Mouse (Mus musculus) retina, postnatal 1 day (tissue): ENCODE data around the gene Sdhaf3.
A peak's percentile ranks its signal among the peaks of the same experiment; 100 is the strongest.
"Not testable (repeated sequence)": the region's sequence is repeated elsewhere in the genome, so short reads cannot be mapped to it uniquely, and the experiment has no call there.

Experiments used
- DNase-seq: peaks from one replicate; pipeline ENCODE4 v3.0.0-alpha.2; 2012

Sdhaf3 gene

GRCm38 (mm10) chr6:6955764-6956561 is at the start of gene Sdhaf3:
Gene Sdhaf3, plus strand, starts transcription at chr6:6956004.
- DNase-seq = peak; percentile 98

GRCm38 (mm10) chr6:6909586-6909985 is 46.2 kb upstream of the Sdhaf3 start:
- DNase-seq = no peak

- DNase-seq = no peak
These were observed 41.5 kb upstream of the Sdhaf3 start for GRCm38 (mm10) chr6:6914304-6914703.

GRCm38 (mm10) chr6:6914849-6915525 is 40.8 kb upstream of the Sdhaf3 start:
- peak; percentile 67 for DNase-seq

DNA sequence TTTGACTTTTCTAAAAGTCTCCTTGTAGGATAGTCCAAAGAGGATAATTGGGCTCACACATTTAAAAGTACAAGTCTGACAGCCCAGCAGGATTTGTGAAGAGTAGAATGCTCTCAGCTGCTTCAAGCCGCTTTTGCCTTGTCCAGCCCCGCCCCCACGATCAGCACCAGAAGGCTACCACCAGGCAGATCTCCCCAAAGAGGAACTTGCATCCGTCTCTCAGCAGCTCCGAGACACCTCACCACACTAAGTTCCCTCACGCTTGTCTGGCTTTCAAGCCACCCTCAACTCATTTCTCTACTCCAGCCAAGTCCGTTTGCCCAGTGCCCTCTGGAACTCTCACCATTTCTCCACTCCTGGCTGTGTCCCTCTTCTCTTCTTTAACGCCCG is 40.3 kb upstream of the Sdhaf3 start:
- no peak for DNase-seq

DNA sequence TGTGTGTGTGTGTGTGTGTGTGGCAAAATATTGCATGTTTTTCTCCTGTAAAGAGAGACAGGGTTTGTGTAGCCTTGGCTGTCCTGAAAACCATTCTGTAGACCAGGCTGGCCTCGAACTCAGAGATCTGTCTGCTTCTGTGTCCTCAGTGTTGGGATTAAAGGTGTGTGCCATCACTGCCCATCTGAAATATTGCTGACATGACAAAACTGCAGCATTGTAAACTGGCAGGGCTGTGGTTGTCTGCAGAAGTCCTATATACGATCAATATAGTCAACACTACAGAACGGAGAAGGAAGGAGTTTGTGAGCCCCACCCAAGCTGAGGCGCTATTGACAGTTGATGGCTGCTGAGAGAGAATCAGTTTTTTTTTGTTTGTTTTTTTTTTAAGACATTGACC is 38.5 kb upstream of the Sdhaf3 start:
- no peak for DNase-seq

- DNase-seq = no peak
These were observed 30.5 kb upstream of the Sdhaf3 start for GRCm38 (mm10) chr6:6925264-6925663.

GRCm38 (mm10) chr6:6930831-6931230 is 25.0 kb upstream of the Sdhaf3 start:
- no peak for DNase-seq

GRCm38 (mm10) chr6:6931507-6931906 is 24.3 kb upstream of the Sdhaf3 start:
- DNase-seq = no peak

DNA sequence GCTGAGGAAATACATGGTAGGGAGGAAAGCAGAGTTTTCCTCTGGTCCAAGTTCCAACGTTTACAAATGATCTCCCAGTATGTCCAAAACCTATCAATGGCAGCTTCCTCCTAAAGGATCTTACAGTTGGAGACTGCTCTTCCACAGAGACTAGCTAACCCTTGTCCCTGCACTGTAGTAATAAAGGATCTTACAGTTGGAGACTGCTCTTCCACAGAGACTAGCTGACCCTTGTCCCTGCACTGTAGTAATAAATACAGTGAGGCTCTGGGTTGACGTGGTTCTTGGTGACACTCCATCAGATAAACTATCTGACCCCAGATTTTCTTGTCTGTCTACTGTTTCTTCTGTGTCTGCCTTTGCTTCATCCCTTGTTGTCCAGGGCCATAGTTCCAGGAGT is 15.0 kb upstream of the Sdhaf3 start:
- no peak for DNase-seq

GRCm38 (mm10) chr6:6942813-6943212 is 13.0 kb upstream of the Sdhaf3 start:
- DNase-seq = peak; percentile 22

- no peak for DNase-seq
These were observed 8.2 kb upstream of the Sdhaf3 start for GRCm38 (mm10) chr6:6947650-6948049.

- DNase-seq = no peak
These were observed 425 bp upstream of the Sdhaf3 start for GRCm38 (mm10) chr6:6955395-6955763.

- not testable (repeated sequence) for DNase-seq
These were observed 3.4 kb downstream of the Sdhaf3 start for GRCm38 (mm10) chr6:6959234-6959633.

GRCm38 (mm10) chr6:6997226-6997946 is 41.6 kb downstream of the Sdhaf3 start:
- DNase-seq = no peak

DNA sequence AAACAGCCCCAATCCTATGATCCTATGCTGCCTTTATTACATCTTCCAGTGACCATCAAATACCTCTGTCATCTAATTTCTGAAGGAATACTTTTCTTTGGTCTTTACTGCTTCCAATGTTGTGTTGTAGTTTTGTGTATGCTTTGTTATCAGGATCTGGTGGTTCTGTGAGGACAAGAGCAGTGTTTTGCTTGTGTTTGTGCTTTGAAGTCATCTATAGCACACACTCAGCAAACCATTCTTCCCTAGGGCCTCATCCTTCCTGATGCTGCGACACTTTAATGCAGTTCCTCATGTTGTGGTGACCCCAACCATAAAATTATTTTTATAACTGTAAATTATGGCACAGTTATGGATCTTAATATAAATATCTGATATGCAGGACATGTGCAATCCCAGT is 42.2 kb downstream of the Sdhaf3 start:
- no peak for DNase-seq

DNA sequence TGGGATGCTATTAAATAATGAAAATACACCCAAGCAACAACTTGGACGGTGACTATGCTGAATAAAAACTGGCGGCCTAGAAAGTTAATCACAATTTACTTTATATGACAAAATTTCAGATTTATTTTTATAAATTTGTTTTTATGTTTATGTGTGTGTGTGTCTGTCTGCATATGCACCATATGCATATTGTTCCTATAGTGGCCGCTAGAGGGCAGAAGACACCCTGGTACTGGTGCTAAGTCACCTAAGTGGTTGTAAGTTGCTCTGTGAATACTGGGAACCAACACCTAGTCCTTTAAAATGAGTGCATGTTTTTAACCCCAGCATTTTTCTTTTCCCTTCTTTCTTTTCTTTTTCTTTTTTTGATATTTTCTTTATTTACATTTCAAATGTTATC is 43.2 kb downstream of the Sdhaf3 start:
- no peak for DNase-seq

- DNase-seq = peak; percentile 16
These were observed 47.3 kb downstream of the Sdhaf3 start for GRCm38 (mm10) chr6:7003085-7003484.

DNA sequence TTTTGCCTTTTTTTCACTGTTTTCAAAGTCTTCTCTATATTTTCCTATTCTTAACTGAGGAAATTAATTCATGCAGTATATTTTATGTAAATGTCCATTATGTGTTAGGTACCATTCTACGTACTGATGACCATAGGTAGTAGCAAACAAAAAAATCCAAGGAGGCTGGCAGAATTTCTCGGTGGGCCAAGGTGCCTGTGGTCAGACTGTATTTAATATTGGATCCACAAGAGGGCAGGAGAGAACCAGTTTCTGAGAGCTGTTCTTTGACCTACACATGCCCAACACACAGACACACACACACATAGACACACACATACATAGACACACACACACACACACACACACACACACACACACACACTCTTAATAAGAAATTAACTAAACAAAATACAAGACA is 48.2 kb downstream of the Sdhaf3 start:
- DNase-seq = peak; percentile 48

DNA sequence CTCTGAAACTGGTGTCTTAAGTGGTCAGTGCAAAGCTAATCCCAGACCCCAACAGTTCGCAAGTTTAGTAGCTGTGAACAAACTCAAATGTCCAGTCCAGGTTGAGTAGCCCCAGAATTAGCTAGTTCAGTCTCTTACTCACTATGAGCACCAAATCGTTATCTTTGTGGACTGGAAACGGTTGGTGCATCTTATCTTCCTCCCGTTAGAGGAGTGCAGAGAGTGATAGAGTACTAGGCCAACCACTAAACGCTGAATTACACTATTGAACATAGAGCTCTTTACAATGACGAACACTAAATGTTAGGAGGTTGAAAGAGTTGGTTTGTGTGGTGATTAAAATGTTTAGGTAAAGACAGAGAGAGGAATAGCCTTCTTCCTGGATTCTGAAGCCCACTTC is 82.3 kb downstream of the Sdhaf3 start:
- DNase-seq = no peak

GRCm38 (mm10) chr6:7038835-7039234 is 83.0 kb downstream of the Sdhaf3 start:
- DNase-seq = no peak

- DNase-seq = no peak
These were observed 86.1 kb downstream of the Sdhaf3 start for GRCm38 (mm10) chr6:7041912-7042311.

DNA sequence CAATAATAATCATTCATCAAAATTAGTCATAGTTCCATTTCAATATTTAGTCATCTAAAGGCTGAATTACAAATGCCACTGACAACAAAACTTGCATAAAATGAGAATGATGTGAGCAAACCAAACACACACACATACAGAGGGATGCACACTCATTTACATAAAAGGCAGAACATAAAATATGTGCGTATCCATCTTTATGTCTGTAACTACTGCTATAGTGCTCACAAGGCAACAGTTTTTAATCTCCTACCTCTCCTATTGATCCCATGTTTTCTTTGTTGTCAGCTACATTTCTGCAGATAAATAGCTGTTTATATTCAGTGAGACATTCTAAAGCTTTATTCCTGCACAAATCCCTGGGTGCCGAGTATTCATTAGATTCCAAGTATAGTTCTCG is 107.0 kb downstream of the Sdhaf3 start:
- no peak for DNase-seq

GRCm38 (mm10) chr6:7068782-7069181 is 113.0 kb downstream of the Sdhaf3 start:
- no peak for DNase-seq
